Mouse (Mus musculus) monocyte, adult 2 months (primary cell): ENCODE results near the gene Sgcb.
A peak's percentile ranks its signal among the peaks of the same experiment; 100 is the strongest.

Source experiments
- DNase-seq, 2 experiments: peaks; one replicate each; pipeline ENCODE4 v3.0.0; 2022; ENCODE audit warnings: low spot score in 2 of 2, low read depth in 1 of 2

The Sgcb gene

DNA sequence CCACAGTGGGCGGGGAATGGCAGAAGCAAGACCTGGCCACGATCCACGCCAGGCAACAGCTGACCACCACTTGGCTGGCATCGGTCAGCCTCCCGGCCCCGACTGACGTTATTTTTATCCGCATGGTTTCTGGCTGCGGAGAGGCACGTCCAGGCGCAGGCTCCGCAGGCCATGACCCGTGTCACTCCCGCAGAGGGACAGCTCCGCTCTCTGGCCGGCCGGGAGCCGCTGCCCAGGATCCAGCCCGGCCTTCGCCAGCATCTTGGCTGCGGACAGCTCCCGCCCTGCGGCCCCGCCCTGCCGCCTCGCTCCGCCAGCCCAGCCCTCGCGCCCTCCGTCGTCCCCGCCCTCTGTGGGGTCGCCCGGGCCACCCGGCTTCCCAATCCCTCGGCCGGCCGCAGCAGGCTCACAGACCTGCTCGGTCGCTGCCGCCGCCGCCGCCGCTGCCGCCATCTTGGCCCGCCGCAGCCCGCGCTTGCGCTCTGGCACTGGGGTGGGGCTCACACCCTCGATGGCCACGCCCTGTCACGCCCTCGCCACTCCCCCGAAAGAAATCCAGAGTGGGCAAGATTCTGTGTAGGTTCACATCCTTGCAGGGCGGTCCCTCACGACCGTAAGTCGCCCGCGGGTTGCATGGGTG lies at the start of gene Sgcb:
Gene Sgcb (minus strand): TSS at position 530 of the 640 bp plus-strand sequence.
- DNase-seq = peak in 1 of 2 experiments; percentile 42

- no peak for DNase-seq
Observed at GRCm38 (mm10) chr5:73694254-73695015, 46.8 kb upstream of the Sgcb start.

DNA sequence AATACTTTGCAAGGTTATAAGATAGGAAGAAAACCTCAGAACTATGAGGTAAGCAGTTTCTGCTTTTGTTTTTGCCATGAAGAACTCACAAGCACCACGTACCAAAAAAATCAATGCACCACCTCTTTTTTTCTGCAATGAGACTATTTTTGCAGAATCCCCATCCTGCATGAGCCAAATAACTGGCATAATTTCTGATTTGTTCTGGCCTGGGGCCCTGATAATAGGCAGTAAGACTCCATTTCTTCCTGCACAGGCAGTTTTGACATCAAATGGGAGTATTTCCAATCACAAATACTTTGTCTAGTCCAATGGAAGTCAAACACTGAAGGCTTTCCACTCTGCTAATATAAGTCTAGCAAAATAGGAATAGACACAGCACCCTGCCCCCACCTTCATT lies 46.2 kb upstream of the Sgcb start:
- DNase-seq = no peak

DNA sequence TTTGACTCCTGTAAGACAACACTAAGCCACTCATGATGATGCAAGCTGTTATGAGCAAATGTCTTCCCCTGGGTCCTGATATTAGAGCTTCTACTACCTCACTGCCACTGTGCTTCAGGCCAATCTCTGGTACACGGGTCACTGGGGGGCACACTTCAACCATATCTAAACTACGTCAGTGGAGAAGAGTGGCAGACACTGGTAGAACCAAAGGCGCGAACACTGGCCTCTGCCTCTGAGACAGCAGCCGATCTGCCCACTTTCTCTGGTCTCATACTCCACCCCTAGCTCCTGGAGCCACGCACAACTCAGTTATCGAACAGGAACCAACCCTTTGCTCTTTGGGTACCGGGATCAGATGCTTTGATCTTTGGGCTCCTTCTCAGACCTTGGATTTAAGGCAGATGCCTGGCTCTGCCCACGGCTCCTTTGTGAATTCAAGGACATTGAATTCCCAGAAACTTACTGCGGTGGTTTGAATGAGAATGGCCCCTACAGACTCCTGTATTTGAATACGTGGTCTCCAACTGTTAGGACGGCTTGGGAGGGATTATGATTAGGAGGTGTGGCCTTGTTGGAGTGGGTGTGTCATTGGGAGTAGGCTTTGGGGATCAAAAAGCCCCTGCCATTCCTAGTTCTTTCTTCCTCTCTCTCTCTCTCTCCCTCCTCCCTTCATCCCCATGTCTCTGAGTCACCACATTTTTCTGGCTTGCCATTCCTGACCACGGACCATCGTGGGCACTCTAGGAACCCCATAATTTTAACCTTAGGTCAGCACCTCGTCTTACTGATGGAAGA lies 44.3 kb upstream of the Sgcb start:
- DNase-seq = no peak

DNA sequence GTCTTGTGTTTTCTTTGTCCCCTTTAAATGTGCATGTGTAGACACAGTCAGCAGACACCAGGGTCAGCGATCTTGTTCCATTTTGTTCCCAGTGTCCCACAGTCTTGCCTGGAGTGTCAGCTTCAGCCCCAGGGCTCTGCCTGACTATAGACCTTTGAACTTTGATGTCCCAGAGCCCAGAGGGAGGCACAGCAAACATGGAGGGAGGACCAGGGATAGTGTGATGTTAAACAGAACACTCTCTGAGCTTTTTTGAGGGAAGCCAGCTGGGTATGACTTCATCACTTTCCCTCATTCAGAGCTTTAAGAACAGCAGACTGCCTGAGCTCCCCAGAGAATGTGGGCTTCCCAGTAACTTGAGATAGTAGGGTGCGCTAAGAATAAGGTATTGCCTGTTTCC lies 42.6 kb upstream of the Sgcb start:
- no peak for DNase-seq

DNA sequence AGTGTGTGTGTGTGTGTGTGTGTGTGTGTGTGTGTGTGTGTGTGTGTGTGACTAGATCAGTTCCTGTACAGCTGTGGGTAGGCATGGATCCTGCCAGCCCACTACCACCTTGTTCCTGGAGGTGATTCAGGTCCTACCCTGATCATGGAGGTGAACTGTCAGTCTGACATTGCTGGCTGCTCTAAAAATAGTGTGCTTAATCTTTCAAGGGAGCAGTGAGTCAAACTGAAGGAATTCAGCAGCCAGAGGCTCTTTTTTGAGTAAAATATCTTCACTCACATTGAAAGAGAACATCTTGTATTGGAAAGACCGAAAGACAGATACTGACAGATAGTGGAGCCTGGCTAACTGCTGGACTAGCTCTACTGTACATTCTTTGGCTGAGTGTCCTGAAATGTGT lies 41.0 kb upstream of the Sgcb start:
- DNase-seq = no peak

DNA sequence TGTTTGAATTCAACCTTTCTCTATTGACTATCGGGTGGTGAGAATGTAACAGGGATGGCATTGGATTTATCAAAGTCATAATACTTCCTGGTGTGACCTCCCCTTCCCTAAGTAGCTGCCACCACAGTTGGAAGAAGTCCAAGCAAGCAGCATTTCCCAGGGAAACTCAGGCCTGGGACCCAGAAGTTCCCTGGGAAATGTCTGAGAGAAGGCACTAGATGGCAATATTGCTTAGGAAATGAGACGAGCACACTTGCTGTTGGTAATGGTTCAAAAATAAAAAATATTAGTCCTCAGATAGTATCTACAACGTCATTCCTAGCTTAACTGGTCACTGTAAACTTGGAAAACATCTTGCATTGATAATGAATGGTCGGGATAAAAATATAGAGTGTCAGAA lies 38.6 kb upstream of the Sgcb start:
- no peak for DNase-seq

GRCm38 (mm10) chr5:73683706-73684409 lies 36.3 kb upstream of the Sgcb start:
- no peak for DNase-seq

- no peak for DNase-seq
Observed at GRCm38 (mm10) chr5:73683221-73683620, 35.6 kb upstream of the Sgcb start.

- DNase-seq = no peak
Observed at GRCm38 (mm10) chr5:73676626-73677025, 29.0 kb upstream of the Sgcb start.

- no peak for DNase-seq
Observed at GRCm38 (mm10) chr5:73675604-73676003, 28.0 kb upstream of the Sgcb start.

- DNase-seq = no peak
Observed at GRCm38 (mm10) chr5:73669386-73669785, 21.8 kb upstream of the Sgcb start.

DNA sequence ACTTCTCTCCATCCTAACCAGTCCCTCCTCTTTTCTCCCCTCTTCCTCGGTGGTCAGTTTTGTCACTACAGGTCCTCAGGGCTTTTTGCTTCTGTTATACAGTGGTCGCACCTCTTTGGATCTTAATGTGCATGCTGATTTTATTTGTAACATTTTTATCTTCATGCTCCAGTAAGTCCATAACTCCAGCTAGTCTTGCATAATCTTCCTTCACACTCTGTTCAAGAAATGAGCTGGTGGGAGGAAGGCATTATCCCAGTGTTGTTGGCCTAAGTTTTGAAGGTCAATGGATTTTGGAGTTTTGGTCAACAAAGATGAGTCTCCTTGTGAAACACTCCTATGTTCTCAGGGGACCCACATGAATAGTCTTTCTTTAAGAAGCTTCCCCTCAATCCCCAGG lies 20.3 kb upstream of the Sgcb start:
- no peak for DNase-seq

- no peak for DNase-seq
Observed at GRCm38 (mm10) chr5:73666695-73667094, 19.1 kb upstream of the Sgcb start.

DNA sequence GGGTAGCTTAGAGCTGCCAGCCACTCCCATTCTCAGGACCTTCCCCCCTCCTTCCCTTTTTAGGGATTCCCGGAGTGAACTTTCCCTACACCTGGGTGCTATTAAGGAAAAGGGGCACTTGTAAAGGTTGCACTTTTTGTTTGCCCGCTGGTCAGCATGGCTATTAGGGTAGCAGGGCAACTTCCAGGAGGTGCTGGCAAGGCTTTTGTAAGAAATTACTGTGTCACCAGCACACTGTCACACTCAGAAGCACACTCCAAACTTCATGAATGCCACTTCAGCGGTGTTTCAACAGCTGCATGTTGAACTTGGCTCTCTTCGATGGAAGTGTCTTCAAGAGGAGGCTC lies 4.2 kb upstream of the Sgcb start:
- DNase-seq = no peak

- no peak for DNase-seq
Observed at GRCm38 (mm10) chr5:73651061-73651854, 3.7 kb upstream of the Sgcb start, which contains the start of gene Spata18. Gene Spata18, plus strand, starts transcription at chr5:73651379.

GRCm38 (mm10) chr5:73650365-73650964 lies 2.9 kb upstream of the Sgcb start:
- DNase-seq = no peak

DNA sequence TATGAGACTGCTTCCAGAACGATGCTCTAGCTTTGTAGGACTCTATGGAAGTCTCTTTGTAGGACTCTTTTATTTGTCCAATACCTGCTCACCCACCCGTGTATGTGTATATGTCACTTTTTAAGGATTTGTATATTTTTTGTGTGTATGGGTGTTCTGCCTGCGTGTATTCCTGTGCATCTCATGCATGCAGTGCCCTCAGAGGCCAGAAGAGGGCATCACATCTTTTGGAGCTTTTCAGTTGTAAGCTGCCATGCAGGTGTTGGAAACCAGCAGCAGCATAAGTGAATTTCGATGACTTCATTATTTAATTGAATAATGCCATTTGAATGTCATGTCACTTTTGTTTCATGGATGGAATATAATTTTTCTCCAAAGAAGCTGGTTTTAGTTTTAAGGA lies 5.5 kb downstream of the Sgcb start:
- no peak for DNase-seq

- DNase-seq = no peak
Observed at GRCm38 (mm10) chr5:73641058-73641457, 6.5 kb downstream of the Sgcb start.
